Mouse (Mus musculus): Measurements from ENCODE around the gene Rab26. TPM values are rescaled to one million over a fixed set of nuclear protein-coding genes. Genes with fewer than 3 reads are reported as not detected.

Rab26 gene
- 1.2 and 1.3 TPM in 2 replicates for polyA plus RNA-seq (2015; fragmentation: Nextera tagmentation; extraction: Ambion mirVana)

- no peak within 1 kb of the TSS for H3K27ac ChIP-seq (ENCODE audit: low read length)
- TF ChIP-seq CTCF (IDR thresholded peaks at IDR 0.05) (no peak), EP300 (IDR thresholded peaks at IDR 0.05) (no peak)
- ATAC-seq = no peak
These were observed at the start of gene Rab26 for GRCm38 (mm10) chr17:24534160-24534718. TSS of gene Rab26 (minus strand) at chr17:24534210.

GRCm38 (mm10) chr17:24580287-24580686, 46.3 kb upstream of the Rab26 start:
- H3K36me3 ChIP-seq (ENCODE audit: insufficient read depth, low read length) = peaks cover 42% of the 10 kb centered on the region
- no peak overlapping the region for H3K4me3 ChIP-seq (ENCODE audit: low read depth, low read length)
- H3K4me1 ChIP-seq (ENCODE audit: insufficient read depth, low read depth, low read length) = no peaks in the 10 kb centered on the region
- H3K9me3 ChIP-seq (ENCODE audit: low read length) = no peaks in the 10 kb centered on the region
- TF ChIP-seq EP300 (IDR thresholded peaks at IDR 0.05) (no peak), CTCF (IDR thresholded peaks at IDR 0.05) (no peak)
- no peak overlapping the region for H3K4me2 ChIP-seq (replicated peaks; ENCODE audit: low read depth, low read length)
- ATAC-seq (no peak), DNase-seq (ENCODE audit: low spot score) (no peak)
- H3K9ac ChIP-seq (replicated peaks; ENCODE audit: low read depth) = no peak overlapping the region
- H3K27ac ChIP-seq (ENCODE audit: low read length) = no peak overlapping the region
- WGBS = 90% methylated on average over 2 of the region's 2 CpGs
- H3K27me3 ChIP-seq (replicated peaks; ENCODE audit: insufficient read depth, low read length) = no peaks in the 10 kb centered on the region

More at GRCm38 (mm10) chr17:24534160-24534718, at the start of gene Rab26:
- no peak for DNase-seq (ENCODE audit: low spot score)
- Histone ChIP-seq H3K4me2 (replicated peaks; ENCODE audit: low read depth, low read length) (peak within 1 kb of the TSS; percentile 61), H3K4me3 (ENCODE audit: low read depth, low read length) (peak within 1 kb of the TSS; percentile 22; the same call in 1 of the 2 replicates), H3K4me1 (ENCODE audit: insufficient read depth, low read depth, low read length) (peaks cover 3% of the 10 kb centered on the region; the same call in 1 of the 2 replicates), H3K9me3 (ENCODE audit: low read length) (no peaks in the 10 kb centered on the region), H3K36me3 (ENCODE audit: insufficient read depth, low read length) (no peaks in the 10 kb centered on the region), H3K9ac (replicated peaks; ENCODE audit: low read depth) (no peak within 1 kb of the TSS), H3K27me3 (replicated peaks; ENCODE audit: insufficient read depth, low read length) (no peaks in the 10 kb centered on the region)
- 79% methylated on average over 8 of the region's 8 CpGs for WGBS

GRCm38 (mm10) chr17:24579532-24579931, 45.5 kb upstream of the Rab26 start:
- H3K27ac ChIP-seq (ENCODE audit: low read length) = no peak overlapping the region
- no peaks in the 10 kb centered on the region for H3K9me3 ChIP-seq (ENCODE audit: low read length)
- H3K27me3 ChIP-seq (replicated peaks; ENCODE audit: insufficient read depth, low read length) = no peaks in the 10 kb centered on the region
- H3K9ac ChIP-seq (replicated peaks; ENCODE audit: low read depth) = no peak overlapping the region
- no peak overlapping the region for H3K4me2 ChIP-seq (replicated peaks; ENCODE audit: low read depth, low read length)
- TF ChIP-seq EP300 (IDR thresholded peaks at IDR 0.05) = no peak
- TF ChIP-seq CTCF (IDR thresholded peaks at IDR 0.05) = no peak
- H3K4me1 ChIP-seq (ENCODE audit: insufficient read depth, low read depth, low read length) = no peaks in the 10 kb centered on the region
- peaks cover 45% of the 10 kb centered on the region for H3K36me3 ChIP-seq (ENCODE audit: insufficient read depth, low read length)
- H3K4me3 ChIP-seq (ENCODE audit: low read depth, low read length) = no peak overlapping the region
- 92% methylated on average over 3 of the region's 3 CpGs for WGBS
- no peak for ATAC-seq
- DNase-seq (ENCODE audit: low spot score) = no peak

- Histone ChIP-seq H3K27me3 (replicated peaks; ENCODE audit: insufficient read depth, low read length) (no peaks in the 10 kb centered on the region), H3K9ac (replicated peaks; ENCODE audit: low read depth) (no peak overlapping the region), H3K4me3 (ENCODE audit: low read depth, low read length) (no peak overlapping the region), H3K27ac (ENCODE audit: low read length) (no peak overlapping the region), H3K9me3 (ENCODE audit: low read length) (no peaks in the 10 kb centered on the region), H3K4me2 (replicated peaks; ENCODE audit: low read depth, low read length) (no peak overlapping the region), H3K4me1 (ENCODE audit: insufficient read depth, low read depth, low read length) (no peaks in the 10 kb centered on the region), H3K36me3 (ENCODE audit: insufficient read depth, low read length) (peaks cover 43% of the 10 kb centered on the region)
- DNase-seq (ENCODE audit: low spot score) = no peak
- WGBS = 91% methylated on average over 9 of the region's 9 CpGs
- TF ChIP-seq EP300 (IDR thresholded peaks at IDR 0.05) (no peak), CTCF (IDR thresholded peaks at IDR 0.05) (no peak)
- no peak for ATAC-seq
These were observed 39.8 kb upstream of the Rab26 start for GRCm38 (mm10) chr17:24573811-24574210.

DNA sequence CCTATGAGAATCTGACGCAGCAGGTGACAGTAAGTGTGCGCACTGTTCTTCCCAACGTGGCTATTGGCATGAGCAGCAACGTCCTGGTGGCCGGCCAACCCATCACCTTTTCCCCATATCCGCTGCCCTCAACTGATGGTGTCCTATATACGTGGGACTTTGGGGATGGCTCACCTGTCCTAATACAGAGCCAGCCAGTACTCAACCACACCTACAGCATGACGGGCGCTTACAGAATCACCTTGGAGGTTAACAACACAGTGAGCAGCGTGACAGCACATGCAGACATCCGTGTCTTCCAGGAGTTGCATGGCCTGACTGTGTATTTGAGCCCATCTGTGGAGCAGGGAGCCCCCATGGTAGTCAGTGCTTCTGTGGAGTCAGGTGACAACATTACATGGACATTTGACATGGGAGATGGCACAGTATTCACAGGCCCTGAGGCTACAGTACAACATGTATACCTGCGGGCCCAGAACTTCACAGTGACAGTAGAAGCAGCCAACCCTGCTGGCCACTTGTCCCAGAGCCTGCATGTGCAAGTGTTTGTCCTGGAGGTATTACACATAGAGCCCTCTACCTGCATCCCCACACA, 38.7 kb upstream of the Rab26 start:
- 89% methylated on average over 12 of the region's 12 CpGs for WGBS

GRCm38 (mm10) chr17:24569837-24570236, 35.8 kb upstream of the Rab26 start:
- Histone ChIP-seq H3K4me2 (replicated peaks; ENCODE audit: low read depth, low read length) (no peak overlapping the region), H3K27ac (ENCODE audit: low read length) (no peak overlapping the region), H3K9me3 (ENCODE audit: low read length) (no peaks in the 10 kb centered on the region), H3K4me3 (ENCODE audit: low read depth, low read length) (no peak overlapping the region), H3K36me3 (ENCODE audit: insufficient read depth, low read length) (peaks cover 37% of the 10 kb centered on the region; the same call in 1 of the 2 replicates), H3K9ac (replicated peaks; ENCODE audit: low read depth) (no peak overlapping the region), H3K4me1 (ENCODE audit: insufficient read depth, low read depth, low read length) (no peaks in the 10 kb centered on the region), H3K27me3 (replicated peaks; ENCODE audit: insufficient read depth, low read length) (no peaks in the 10 kb centered on the region)
- DNase-seq (ENCODE audit: low spot score) (no peak), ATAC-seq (no peak)
- no peak for TF ChIP-seq EP300 (IDR thresholded peaks at IDR 0.05)
- no peak for TF ChIP-seq CTCF (IDR thresholded peaks at IDR 0.05)
- WGBS = 84% methylated on average over 4 of the region's 4 CpGs

More for the DNA sequence above, 38.7 kb upstream of the Rab26 start:
- H3K27me3 ChIP-seq (replicated peaks; ENCODE audit: insufficient read depth, low read length) = no peaks in the 10 kb centered on the region
- no peak overlapping the region for H3K9ac ChIP-seq (replicated peaks; ENCODE audit: low read depth)
- ATAC-seq (no peak), DNase-seq (ENCODE audit: low spot score) (no peak)
- H3K27ac ChIP-seq (ENCODE audit: low read length) = no peak overlapping the region
- H3K4me3 ChIP-seq (ENCODE audit: low read depth, low read length) = no peak overlapping the region
- no peaks in the 10 kb centered on the region for H3K9me3 ChIP-seq (ENCODE audit: low read length)
- TF ChIP-seq EP300 (IDR thresholded peaks at IDR 0.05) (no peak), CTCF (IDR thresholded peaks at IDR 0.05) (no peak)
- H3K4me1 ChIP-seq (ENCODE audit: insufficient read depth, low read depth, low read length) = no peaks in the 10 kb centered on the region
- H3K4me2 ChIP-seq (replicated peaks; ENCODE audit: low read depth, low read length) = no peak overlapping the region
- H3K36me3 ChIP-seq (ENCODE audit: insufficient read depth, low read length) = peaks cover 38% of the 10 kb centered on the region
